Mouse (Mus musculus): ENCODE data around the gene Brox. TPM values are rescaled to one million over a fixed set of nuclear protein-coding genes. Genes with fewer than 3 reads are reported as not detected.
"Not testable (repeated sequence)": the region's sequence is repeated elsewhere in the genome, so short reads cannot be mapped to it uniquely, and the experiment has no call there.

Brox gene
- polyA plus RNA-seq (2015; fragmentation: Nextera tagmentation; extraction: Ambion mirVana), result 86.4 and 93.6 TPM in 2 replicates

DNA sequence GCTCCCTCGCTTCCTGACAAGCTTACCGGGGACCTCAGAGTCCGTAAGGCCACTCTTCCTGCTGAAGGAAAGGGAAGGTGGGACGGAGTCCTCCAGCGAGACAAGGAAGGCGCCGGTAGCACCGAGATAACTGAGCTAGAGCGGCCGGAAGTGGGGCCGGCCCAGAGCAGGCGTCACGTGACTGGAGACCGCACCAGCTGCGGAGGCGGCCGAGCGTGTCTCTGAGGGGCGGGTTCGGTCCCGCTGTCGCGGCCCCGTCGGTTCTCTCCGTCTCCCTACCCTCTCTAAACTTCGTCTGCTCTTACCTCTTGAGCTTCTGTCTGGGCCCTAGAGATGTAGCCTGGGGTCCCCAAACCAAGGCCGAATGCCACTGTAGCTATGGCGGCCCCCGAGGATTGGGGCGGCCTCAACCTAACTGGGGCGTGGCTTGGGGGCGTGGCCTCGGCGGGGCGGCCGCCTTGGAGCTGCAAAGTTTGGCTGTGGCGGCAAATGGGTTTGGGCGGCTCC is at the start of gene Brox:
Brox (minus strand) TSS at position 393 of the 507 bp plus-strand sequence.
- Histone ChIP-seq H3K9me3 (replicated peaks) (no peaks in the 10 kb centered on the region), H3K9ac (replicated peaks) (peak within 1 kb of the TSS; percentile 55), H3K4me2 (peak within 1 kb of the TSS; percentile 58), H3K4me3 (replicated peaks) (peak within 1 kb of the TSS; percentile 49), H3K27ac (replicated peaks) (peak within 1 kb of the TSS; percentile 84), H3K27me3 (replicated peaks) (no peaks in the 10 kb centered on the region), H3K36me3 (peaks cover 11% of the 10 kb centered on the region; the same call in 1 of the 2 replicates), H3K4me1 (peaks cover 4% of the 10 kb centered on the region; the same call in 1 of the 2 replicates)
- WGBS, result under 1% methylated on average over 39 of the region's 39 CpGs
- ATAC-seq (ENCODE audit: low FRiP score), result peak; percentile 96

DNA sequence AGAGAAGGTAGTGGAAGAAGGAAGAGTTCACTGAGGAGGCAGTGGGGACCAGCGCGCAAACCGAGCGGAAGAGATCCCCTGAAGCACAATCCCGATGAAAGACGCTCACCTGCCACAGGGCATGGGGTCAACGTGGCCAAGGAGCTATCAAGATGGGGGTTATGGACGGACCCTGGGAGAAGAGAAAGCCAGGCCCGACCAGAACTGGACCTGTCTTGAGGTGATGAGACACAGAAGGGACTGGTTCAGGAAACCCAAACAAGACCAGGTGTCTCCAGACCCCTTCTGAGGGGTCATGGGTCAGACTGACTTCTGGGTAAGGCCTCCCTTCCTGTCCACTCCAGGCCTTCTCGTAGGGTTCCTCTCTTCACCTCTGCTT is 48.7 kb upstream of the Brox start:
- peaks cover 22% of the 10 kb centered on the region for H3K4me1 ChIP-seq
- no peaks in the 10 kb centered on the region for H3K27me3 ChIP-seq (replicated peaks)
- 10% methylated on average over 10 of the region's 10 CpGs for WGBS
- H3K36me3 ChIP-seq, result peaks cover 41% of the 10 kb centered on the region
- H3K4me3 ChIP-seq (replicated peaks), result peak overlapping the region; percentile 99
- H3K4me2 ChIP-seq, result peak overlapping the region; percentile 91
- peak overlapping the region; percentile 86 for H3K27ac ChIP-seq (replicated peaks)
- ATAC-seq (ENCODE audit: low FRiP score), result no peak; the same call in none of the 2 replicates
- H3K9ac ChIP-seq (replicated peaks), result peak overlapping the region; percentile 96
- H3K9me3 ChIP-seq (replicated peaks), result no peaks in the 10 kb centered on the region

DNA sequence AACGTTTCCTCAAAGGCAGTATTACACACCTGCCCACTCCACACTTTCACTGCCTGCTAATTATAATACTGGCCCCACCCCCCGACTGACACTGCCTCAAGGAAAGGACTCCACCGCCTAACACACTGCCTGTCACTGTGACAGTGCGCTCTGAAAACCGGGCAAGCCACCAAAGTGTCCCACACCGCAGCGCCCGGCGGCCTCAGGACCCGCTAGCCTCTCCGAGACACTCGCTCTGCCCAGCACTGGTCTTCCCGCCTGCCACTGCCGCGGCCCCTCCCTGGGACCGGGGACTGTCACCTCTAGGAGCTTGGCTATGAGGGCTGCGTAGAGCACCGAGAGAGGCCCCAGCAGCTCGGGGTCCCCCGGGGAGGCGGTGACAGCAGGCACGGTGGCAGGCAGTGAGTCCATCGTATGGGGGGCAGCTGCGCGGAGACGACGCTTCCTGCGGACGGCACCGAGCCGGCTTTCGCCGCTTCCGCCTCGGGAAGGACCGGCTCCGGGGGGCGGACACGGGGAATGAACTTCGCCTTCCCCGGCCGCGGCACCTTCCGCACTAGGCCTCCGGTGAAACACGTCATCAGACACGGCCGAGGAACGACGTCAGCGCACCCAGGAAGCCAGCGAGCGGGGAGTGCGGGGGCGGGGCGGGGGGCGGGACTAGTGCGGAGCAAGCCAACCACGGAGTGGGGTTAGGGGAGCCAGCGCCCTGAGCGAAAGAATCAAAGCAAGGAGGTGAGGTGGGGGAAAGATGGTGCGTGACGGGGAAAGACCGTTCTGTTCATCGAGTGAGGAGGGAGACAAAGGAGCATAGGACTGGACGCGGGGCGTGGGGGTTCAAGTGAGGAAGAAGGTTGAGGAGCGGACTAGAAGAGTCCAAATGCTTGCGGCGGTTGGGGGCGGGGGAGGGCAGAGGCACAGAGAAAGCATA is 48.1 kb upstream of the Brox start:
- peak overlapping the region; percentile 86 for H3K27ac ChIP-seq (replicated peaks)
- H3K36me3 ChIP-seq, result peaks cover 37% of the 10 kb centered on the region
- H3K9ac ChIP-seq (replicated peaks), result peak overlapping the region; percentile 96
- peak overlapping the region; percentile 99 for H3K4me3 ChIP-seq (replicated peaks)
- peak overlapping the region; percentile 91 for H3K4me2 ChIP-seq
- no peaks in the 10 kb centered on the region for H3K27me3 ChIP-seq (replicated peaks)
- H3K4me1 ChIP-seq, result peaks cover 22% of the 10 kb centered on the region
- WGBS, result under 1% methylated on average over 71 of the region's 72 CpGs
- peak; percentile 98 for ATAC-seq (ENCODE audit: low FRiP score)
- H3K9me3 ChIP-seq (replicated peaks), result no peaks in the 10 kb centered on the region

DNA sequence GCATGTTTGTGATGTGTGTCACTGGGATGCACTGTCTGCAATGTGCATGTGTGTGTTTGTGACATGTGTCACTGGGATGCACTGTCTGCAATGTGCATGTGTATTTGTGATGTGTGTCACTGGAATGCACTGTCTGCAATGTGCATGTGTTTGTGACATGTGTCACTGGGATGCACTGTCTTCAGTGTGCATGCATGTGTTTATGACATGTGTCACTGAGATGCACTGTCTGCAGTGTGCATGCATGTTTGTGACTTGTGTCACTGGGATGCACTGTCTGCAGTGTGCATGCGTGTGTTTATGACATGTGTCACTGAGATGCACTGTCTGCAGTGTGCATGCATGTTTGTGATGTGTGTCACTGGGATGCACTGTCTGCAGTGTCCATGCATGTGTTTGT is 45.8 kb upstream of the Brox start:
- H3K4me3 ChIP-seq (replicated peaks); H3K4me2 ChIP-seq; H3K27ac ChIP-seq (replicated peaks); H3K9me3 ChIP-seq (replicated peaks); ATAC-seq (ENCODE audit: low FRiP score); H3K27me3 ChIP-seq (replicated peaks); H3K9ac ChIP-seq (replicated peaks): not testable (repeated sequence)
- Histone ChIP-seq H3K36me3 (peaks cover 36% of the 10 kb centered on the region), H3K4me1 (peaks cover 22% of the 10 kb centered on the region)
- 100% methylated on average over 1 of the region's 1 CpGs for WGBS

DNA sequence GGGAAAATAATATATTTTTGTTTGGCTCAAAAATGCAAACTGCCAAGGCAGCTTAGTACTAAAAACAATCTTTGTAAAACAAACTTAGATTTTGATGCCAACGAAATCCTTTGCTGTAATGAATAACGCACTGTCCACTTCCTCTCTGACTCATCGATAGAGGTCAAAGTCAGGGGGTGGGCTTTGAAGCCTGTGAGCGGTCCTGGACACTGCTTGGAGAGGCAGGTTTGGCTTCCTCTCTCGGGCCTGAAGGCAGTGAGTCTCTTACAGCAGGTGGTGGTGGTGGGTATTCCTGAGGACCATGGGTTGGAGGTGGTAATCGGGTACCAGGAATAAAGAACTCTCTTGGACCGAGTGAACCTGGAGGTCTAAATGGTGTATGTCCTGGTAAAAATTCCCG is 30.1 kb upstream of the Brox start:
- ATAC-seq (ENCODE audit: low FRiP score), result no peak
- no peak overlapping the region for H3K4me3 ChIP-seq (replicated peaks)
- no peak overlapping the region for H3K9ac ChIP-seq (replicated peaks)
- 94% methylated on average over 8 of the region's 8 CpGs for WGBS
- no peak overlapping the region for H3K4me2 ChIP-seq
- H3K9me3 ChIP-seq (replicated peaks), result no peaks in the 10 kb centered on the region
- H3K27ac ChIP-seq (replicated peaks), result no peak overlapping the region
- H3K27me3 ChIP-seq (replicated peaks), result no peaks in the 10 kb centered on the region
- H3K36me3 ChIP-seq, result peaks cover 80% of the 10 kb centered on the region
- no peaks in the 10 kb centered on the region for H3K4me1 ChIP-seq

DNA sequence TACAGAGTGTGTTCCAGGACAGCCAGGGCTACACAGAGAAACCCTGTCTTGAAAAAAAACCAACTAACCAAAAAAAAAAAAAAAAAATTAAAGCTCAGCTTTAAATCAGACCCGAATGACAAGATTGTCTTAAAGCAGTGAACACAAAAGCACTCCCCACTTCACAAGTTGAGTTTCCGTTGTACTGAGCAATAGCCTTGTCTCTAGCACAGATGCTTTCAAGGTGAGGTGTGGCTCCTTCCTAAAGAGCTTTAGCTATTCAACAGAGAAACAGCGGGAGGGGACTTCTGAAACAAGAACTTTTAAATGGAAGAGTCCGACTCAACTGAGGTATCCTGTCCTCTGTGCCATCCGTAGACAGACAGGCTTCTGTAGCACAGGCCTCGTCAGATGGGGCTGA is 27.4 kb upstream of the Brox start:
- Histone ChIP-seq H3K27me3 (replicated peaks) (no peaks in the 10 kb centered on the region), H3K4me3 (replicated peaks) (no peak overlapping the region), H3K4me1 (no peaks in the 10 kb centered on the region), H3K27ac (replicated peaks) (no peak overlapping the region), H3K9me3 (replicated peaks) (no peaks in the 10 kb centered on the region), H3K4me2 (no peak overlapping the region), H3K36me3 (peaks cover 67% of the 10 kb centered on the region), H3K9ac (replicated peaks) (no peak overlapping the region)
- 96% methylated on average over 6 of the region's 6 CpGs for WGBS
- ATAC-seq (ENCODE audit: low FRiP score), result no peak

DNA sequence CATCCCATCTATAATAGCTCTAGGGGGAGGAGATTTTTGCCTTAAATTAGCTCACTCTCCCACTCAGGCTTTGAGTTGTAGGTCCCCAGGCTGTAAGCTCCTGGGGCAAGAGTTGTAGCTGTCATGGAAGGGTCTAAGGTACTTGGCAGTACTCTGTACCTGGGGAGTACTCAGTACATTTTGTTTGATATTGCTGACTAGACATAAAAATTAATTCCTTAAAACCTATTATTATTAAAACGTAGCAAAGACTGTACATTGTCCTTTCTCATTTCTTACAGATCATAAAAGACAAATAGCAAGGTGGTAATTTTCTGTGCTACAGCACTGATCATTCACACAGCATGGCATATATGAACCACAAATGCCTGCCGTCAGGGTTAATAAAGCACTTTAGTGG is 26.9 kb upstream of the Brox start:
- Histone ChIP-seq H3K9ac (replicated peaks) (no peak overlapping the region), H3K27ac (replicated peaks) (no peak overlapping the region), H3K4me1 (no peaks in the 10 kb centered on the region), H3K27me3 (replicated peaks) (no peaks in the 10 kb centered on the region), H3K9me3 (replicated peaks) (no peaks in the 10 kb centered on the region), H3K36me3 (peaks cover 67% of the 10 kb centered on the region), H3K4me2 (no peak overlapping the region), H3K4me3 (replicated peaks) (no peak overlapping the region)
- 91% methylated on average over 2 of the region's 2 CpGs for WGBS
- no peak for ATAC-seq (ENCODE audit: low FRiP score)

DNA sequence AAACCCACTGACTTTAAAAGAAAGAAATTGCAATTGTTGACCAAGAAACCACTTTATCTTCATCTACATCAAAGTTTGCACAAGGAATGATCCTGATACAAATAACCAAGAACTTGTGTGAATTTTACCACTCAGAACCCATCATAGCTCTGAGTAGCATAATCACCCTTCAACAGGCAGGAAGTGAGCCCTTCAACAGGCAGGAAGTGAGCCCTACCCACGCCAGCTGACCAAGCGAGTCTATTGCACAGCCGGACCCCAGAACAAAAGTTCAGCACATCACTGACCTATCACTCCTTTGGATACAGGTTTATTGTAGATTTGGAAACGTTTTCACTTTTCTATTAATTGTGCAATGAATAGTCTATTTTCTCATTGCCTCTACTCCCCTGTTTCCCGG is 25.4 kb upstream of the Brox start:
- not testable (repeated sequence) for H3K27ac ChIP-seq (replicated peaks); H3K9me3 ChIP-seq (replicated peaks); H3K4me1 ChIP-seq; ATAC-seq (ENCODE audit: low FRiP score); H3K27me3 ChIP-seq (replicated peaks); H3K4me3 ChIP-seq (replicated peaks); H3K9ac ChIP-seq (replicated peaks); H3K4me2 ChIP-seq
- WGBS, result 91% methylated on average over 5 of the region's 5 CpGs
- peaks cover 64% of the 10 kb centered on the region for H3K36me3 ChIP-seq

DNA sequence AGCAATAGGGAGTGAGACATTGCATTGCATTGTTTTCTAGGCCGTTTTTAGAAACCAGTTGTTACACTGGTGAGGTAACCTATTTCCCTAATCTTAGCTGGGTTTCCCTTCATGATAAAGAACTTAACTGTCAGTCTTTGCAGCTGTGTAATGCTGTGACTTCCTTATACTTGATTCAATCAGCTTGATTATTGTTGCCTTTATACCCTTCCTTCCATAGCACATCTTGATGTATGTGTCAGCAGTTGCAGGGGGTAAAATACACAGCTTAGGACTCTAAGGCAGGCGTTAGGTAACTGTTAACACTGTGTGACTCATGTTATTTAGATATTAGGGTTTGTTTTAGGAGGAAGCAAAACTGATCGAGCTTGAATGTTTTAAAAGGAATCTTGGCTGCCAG is 23.6 kb upstream of the Brox start:
- Histone ChIP-seq H3K9me3 (replicated peaks) (no peaks in the 10 kb centered on the region), H3K4me2 (no peak overlapping the region), H3K36me3 (peaks cover 66% of the 10 kb centered on the region), H3K27me3 (replicated peaks) (no peaks in the 10 kb centered on the region), H3K27ac (replicated peaks) (no peak overlapping the region), H3K9ac (replicated peaks) (no peak overlapping the region), H3K4me1 (no peaks in the 10 kb centered on the region), H3K4me3 (replicated peaks) (no peak overlapping the region)
- ATAC-seq (ENCODE audit: low FRiP score), result no peak
- WGBS, result 86% methylated on average over 3 of the region's 3 CpGs

DNA sequence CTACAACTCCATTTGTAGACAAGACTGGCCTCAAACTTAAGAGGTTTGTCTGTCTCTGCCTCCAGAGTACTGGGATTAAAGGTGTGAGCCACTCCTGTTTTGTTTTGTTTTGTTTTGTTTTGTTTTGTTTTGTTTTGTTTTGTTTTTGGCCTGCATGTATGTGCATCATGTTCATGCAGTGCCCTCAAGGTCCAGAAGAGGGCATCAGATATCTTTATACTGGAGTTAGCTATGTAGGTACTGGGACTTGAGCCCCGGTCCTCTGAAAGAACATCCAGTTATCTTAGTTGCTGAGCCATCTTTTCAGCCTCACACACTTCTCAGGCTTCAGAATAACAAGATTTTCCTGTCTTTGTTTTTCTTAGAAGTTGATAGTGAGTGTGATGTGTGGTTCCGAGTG is 18.7 kb upstream of the Brox start:
- 86% methylated on average over 2 of the region's 2 CpGs for WGBS
- no peaks in the 10 kb centered on the region for H3K27me3 ChIP-seq (replicated peaks)
- H3K36me3 ChIP-seq, result peaks cover 69% of the 10 kb centered on the region
- no peak overlapping the region for H3K4me3 ChIP-seq (replicated peaks)
- H3K4me1 ChIP-seq, result no peaks in the 10 kb centered on the region
- no peak for ATAC-seq (ENCODE audit: low FRiP score)
- no peak overlapping the region for H3K9ac ChIP-seq (replicated peaks)
- H3K4me2 ChIP-seq, result no peak overlapping the region
- no peak overlapping the region for H3K27ac ChIP-seq (replicated peaks)
- H3K9me3 ChIP-seq (replicated peaks), result no peaks in the 10 kb centered on the region

DNA sequence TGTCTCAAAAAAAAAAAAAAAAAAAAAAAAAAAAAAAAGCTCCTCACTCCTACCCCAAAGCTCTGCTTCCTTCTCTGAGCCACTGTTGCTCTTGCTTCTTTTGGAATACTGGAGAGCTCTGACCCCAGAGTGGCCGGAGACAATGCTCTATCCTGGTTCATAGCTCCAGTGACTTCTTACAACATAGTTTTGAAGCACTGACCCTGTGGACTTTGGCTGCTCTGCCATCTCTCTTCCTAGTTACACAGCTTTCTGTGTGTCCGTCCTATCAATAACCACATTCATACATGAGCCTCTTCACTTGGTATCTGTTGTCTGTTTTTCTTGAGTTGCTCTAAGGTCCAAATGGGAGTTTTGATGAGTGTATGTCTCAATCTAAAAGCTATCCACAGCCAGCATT is 15.0 kb upstream of the Brox start:
- H3K27ac ChIP-seq (replicated peaks), result no peak overlapping the region
- H3K4me3 ChIP-seq (replicated peaks), result no peak overlapping the region
- no peak overlapping the region for H3K4me2 ChIP-seq
- no peaks in the 10 kb centered on the region for H3K4me1 ChIP-seq
- no peaks in the 10 kb centered on the region for H3K27me3 ChIP-seq (replicated peaks)
- 96% methylated on average over 2 of the region's 2 CpGs for WGBS
- no peak overlapping the region for H3K9ac ChIP-seq (replicated peaks)
- H3K9me3 ChIP-seq (replicated peaks), result no peaks in the 10 kb centered on the region
- no peak for ATAC-seq (ENCODE audit: low FRiP score)
- H3K36me3 ChIP-seq, result peaks cover 46% of the 10 kb centered on the region

DNA sequence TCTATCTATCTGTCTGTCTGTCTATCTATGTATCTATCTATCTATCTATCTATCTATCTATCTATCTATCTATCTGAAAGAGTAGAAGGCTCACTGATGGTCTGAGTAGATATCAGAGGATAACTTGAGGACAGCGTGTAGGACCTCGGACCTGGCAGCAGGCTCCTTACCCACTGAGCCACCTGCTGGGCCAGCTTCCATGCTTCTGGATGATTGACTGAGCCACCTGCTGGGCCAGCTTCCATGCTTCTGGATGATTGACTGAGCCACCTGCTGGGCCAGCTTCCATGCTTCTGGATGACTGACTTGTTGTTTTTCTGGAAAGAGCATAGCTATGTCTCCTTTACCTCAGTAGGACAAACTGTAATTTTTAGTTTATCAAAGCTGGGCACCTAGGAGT is 12.5 kb upstream of the Brox start:
- not testable (repeated sequence) for ATAC-seq (ENCODE audit: low FRiP score); H3K4me2 ChIP-seq; H3K4me3 ChIP-seq (replicated peaks); H3K4me1 ChIP-seq; H3K9me3 ChIP-seq (replicated peaks); H3K27ac ChIP-seq (replicated peaks); H3K27me3 ChIP-seq (replicated peaks); H3K9ac ChIP-seq (replicated peaks)
- peaks cover 22% of the 10 kb centered on the region for H3K36me3 ChIP-seq
- 71% methylated on average over 2 of the region's 2 CpGs for WGBS

All from neural tube, embryonic 15.5 days (tissue).